Mouse (Mus musculus): ENCODE measurements around the gene Rbm6.

The Rbm6 gene

DNA sequence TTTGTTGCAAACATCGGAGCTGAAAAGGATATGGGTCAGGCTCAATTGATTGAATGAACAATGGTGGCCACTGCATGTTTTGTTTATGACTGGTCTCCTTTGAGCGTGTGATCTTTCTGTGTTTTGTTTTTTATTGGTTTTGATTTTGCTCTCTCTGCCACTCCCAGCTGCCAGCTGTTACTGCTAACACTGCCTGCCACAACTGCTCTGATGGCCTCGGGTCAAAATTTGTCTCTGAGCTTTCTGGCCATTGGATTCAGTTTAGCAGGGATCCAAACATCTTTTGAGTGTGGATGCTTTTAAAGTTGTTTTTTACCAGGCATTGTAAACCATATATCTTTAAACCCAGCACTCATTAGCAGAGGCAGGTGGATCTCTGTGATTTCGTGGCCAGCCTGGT lies 7.4 kb upstream of the Rbm6 start:
- DNase-seq (ENCODE audit: low read depth, low spot score): no peak

DNA sequence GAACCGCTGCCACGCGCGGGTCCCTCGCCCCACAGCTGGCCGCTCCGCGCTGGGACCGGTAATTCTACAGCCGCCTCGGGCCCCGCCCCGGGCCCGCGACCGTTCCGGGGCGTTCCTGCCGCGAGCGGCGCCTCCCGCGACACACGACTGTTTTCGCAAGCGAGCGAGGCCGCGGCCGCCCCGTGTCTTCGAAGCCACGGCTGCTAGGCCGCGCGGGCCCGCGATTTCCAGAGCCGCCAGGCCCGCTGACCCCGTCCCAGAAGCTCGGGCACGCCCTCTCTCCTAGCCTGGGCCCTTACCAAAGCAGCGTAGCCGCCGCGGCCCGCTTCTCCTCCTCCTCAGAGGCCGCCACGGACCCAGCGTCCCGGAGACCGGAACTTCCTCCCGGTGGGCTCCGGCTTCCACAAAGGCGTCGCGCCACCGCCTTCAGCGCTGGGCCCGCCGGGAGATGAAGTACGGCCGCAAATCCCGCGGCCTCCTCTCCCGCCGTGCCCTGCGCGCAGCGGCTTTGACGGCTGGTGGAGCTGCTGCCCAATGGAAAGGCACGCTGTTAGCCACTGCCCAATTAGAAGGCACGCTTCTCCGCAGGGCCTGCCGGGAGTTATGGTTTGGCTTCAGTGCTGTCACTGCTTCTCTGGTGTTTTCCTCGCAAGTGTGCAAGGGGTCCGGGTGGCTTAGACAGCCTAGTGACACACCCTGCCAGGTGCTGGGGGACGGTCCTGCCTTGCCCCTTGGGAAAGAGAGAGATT lies 513 bp downstream of the Rbm6 start:
- DNase-seq (ENCODE audit: low read depth, low spot score): peak; percentile 85

DNA sequence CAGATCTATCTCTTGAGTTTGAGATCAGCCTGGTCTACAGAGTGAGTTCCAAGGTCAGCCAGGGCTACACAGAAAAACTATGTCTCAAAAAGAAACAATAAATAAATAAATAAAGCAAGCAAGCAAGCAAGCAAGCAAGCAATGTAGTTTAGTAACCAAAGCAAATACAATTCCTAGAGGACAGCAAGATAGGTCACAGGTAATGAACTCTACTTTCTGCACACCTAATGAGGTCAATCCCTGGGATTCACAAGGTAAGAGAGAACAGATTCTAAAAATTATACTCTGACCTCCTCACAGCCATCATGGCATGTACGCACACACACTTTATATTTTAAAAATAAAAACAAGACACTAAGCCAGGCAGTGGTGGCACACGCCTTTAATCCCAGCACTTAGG lies 7.0 kb downstream of the Rbm6 start:
- no peak for DNase-seq (ENCODE audit: low read depth, low spot score)

DNA sequence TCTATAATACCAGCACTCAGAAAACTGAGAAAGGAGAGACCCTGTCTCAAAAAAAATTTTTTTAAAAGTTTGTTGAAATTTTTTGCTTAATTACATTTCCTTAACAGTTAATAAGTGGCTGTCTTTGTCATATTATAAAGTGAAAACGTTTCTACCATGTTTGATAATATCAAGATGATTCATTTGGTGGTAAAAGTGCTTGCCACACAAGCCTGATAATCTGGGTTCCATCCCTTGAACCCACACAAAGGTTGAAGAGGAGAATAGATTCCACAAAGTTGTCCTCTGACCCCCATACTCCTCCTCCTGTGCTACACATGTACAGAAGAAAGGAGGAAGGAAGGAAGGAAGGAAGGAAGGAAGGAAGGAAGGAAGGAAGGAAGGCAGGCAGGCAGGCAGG lies 8.5 kb downstream of the Rbm6 start:
- no peak for DNase-seq (ENCODE audit: low read depth, low spot score)

DNA sequence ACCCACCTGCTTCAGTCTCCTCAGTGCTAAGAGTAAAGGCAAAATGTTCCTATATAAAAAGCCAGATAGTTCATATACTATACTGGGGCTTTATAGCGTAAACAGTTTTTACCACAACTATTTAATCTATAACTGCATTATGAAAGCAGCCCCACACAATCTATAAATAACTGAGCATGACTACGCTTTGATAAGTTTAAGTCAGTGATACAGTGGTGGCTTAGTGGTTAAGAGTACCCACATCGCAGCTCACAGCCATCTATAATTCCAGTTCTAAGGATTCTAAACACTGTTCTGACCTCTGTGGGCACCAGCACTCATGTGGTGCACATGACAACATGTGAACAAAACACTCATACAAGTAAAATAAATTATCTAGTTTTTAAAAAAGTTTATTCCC lies 14.7 kb downstream of the Rbm6 start:
- no peak for DNase-seq (ENCODE audit: low read depth, low spot score)

DNA sequence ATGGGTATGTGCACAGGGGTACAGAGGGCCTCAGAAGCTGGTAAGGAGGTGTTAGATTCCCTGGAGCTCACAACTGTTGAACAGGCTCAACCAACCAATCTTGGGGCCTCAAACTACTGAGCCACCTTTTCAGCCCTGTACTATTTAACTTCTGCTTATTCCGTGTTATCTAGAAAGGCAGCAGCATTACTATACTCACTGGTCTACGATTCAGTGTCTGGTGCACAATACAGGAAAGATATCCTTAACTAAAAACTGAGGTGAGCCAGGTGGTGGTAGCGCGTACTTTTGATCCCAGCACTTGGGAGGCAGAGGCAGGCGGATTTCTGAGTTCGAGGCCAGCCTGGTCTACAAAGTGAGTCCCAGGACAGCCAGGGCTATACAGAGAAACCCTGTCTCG lies 24.1 kb downstream of the Rbm6 start:
- no peak for DNase-seq (ENCODE audit: low read depth, low spot score)

DNA sequence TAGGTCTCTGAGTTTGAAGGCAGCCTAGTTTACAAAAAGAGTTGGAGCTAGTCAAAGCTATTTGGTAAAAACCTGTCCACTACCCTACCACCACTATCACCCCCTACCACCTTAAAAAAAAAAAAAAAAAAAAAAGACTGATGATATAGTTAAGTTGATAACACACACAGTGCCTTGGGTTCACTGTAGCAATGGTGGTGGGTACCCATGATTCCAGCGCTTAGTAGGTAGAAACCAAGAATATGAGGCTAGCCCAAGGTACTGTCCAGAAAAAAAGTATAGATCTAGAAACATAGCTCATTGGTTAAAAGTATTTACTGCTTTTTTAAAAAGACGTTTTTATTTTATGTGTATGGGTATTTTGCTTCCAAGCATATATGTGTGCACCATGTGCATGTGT lies 30.3 kb downstream of the Rbm6 start:
- no peak for DNase-seq (ENCODE audit: low read depth, low spot score)

DNA sequence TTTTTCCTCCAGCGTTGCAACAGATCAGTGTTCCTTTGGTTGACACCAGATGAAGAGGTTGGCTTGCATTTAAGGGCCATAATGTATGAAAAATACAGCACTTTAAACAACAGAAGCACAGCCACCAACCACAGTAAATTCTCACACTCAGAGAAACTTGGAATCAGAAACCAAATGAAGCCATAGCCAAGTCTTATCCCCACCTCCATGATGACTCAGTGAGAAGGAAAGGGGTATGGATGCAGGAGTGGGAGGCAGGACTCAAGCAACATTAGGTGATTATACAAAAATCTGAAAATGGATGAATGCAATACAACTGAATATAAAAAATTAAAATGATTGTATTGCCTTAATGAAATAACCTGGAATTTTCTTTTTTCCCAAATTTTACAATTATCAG lies 34.2 kb downstream of the Rbm6 start:
- DNase-seq (ENCODE audit: low read depth, low spot score): no peak

DNA sequence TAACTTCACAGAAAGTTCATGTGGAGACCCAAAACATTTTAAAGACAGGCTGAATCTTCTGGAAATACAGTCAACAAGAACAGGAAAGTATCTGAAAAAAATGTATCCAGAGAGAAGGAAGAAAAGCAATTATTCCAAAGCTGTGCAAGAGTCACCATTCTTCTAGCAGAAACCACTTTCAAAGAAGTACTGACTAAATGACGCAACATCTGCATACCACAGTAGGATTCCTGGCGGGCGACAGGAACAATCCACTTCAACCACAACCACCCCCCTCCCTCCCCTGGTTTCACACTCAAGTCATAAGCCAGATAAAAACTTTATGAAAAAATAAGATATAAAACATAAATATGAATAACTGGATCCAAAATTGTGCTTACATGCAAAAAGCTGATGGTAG lies 39.2 kb downstream of the Rbm6 start:
- no peak for DNase-seq (ENCODE audit: low read depth, low spot score)

DNA sequence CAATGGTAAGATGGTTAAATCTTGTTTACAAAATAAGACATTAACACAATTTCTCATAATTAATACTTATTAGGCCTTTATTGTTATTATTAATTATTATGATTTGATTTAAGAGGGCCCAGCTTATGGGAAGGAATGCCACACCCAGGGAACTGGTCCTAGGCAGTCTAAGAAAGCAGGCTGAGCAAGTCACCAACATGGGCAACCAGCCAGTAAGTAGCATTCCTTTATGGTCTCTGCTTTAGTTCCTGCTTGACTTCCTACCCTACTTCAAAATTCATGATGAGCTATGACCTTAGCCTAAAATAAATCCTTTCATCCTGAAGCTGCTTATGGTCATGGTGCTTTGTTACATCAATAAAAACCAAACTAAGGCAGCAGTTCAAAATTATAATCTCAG lies 41.3 kb downstream of the Rbm6 start:
- no peak for DNase-seq (ENCODE audit: low read depth, low spot score)

DNA sequence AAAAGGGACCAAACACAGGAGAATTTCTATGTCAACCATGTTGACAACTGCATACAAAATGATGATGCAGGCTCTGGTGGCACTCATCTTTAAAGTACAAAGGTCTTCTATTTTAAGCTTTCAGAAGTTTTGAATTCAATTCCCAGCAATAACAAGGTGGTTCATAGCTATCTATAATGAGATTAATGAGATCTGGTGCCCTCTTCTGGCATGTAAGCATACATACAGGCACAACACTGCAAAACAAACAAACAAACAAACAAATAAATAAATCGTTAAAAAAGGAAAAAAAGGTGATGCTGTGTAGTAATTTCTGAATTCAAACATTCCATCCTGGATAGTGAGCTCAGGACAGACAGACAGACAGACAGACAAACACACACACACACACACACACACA lies 60.9 kb downstream of the Rbm6 start:
- no peak for DNase-seq (ENCODE audit: low read depth, low spot score)

DNA sequence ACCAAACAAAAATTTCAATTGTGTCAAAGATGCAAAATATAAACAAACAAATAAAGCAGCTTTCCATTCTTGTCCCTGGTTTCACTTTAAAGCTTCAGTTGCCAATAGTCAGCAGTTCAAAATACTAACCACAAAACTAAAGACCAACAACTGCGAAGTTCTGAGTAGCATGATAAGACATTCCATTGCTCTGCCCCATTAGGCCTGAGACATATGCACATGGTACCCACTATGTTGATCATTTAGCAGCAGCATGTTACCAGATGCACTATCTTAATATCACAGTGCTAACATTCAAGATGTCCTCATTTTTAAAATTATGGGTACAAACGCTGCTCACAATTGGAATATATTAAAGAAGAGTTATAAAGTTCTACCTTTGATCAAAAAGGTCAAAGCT lies 62.1 kb downstream of the Rbm6 start:
- no peak for DNase-seq (ENCODE audit: low read depth, low spot score)

DNA sequence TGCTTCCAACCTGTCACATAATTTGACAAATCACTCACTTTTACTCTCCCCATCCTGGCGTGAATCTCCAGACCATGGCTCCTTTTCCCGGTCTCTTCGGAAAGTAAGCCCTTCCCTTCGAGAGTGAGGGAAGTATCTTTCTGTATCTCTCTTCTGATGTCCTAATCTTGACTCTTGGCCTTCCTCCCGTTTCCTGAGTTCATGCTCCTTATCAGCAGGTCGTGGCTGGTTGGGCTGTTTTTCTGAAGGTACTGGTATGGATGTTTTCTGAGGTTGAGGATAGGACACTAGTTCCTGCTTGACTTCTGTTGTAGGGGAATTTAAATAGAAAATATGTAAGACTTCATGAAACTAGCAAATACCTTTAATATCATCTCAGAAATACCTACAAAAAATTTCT lies 81.3 kb downstream of the Rbm6 start:
- DNase-seq (ENCODE audit: low read depth, low spot score): no peak

DNA sequence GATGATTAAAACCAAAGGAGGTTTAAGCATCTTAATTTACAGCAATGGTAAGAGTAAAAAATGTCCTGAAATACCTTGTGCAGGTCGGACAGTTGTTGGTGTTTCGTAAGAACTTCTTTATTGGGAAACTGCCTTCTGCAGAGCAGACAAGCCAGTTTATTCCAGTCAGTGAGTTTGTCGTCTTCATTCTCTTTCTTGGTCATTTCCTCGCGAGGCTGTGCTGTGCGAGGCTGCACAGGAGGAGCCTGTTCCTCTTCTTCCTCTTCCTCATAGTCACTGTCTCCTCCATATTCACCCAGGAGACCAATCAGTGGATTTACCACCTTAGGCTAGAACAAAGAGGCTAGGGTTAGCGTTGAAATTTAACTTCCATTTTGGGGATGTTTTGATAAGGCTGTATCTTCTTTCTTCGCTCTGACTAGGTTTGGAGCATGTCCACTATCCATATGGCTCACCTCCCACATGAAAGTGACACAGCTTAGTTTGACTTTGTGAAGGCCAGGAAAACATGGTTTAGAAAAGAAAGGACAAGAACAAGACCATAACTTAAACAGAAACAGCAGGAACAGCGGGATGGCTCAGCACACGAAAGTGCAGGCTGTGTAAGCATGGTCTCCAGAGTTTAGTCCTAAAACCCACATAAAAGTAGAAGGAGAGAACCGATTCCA lies 90.4 kb downstream of the Rbm6 start:
- no peak for DNase-seq (ENCODE audit: low read depth, low spot score)

DNA sequence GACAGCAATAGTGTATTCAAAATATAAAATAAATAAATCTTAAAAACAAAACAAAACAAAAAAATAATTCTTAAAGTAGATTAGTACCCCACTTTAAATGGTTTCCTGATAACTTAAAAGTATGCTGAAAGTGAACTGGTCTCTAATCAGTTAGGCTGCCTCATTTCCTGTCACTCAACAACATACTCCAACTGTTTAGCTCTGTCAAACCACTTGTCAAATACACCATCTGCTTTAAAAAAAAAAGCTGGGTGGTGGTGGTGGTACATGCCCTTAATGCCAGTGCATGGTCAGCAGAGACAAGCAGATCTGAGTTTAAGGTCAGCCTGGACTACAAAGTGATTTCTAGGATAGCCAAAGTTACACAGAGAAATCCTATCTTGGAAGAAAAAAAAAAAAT lies 96.2 kb downstream of the Rbm6 start:
- no peak for DNase-seq (ENCODE audit: low read depth, low spot score)

DNA sequence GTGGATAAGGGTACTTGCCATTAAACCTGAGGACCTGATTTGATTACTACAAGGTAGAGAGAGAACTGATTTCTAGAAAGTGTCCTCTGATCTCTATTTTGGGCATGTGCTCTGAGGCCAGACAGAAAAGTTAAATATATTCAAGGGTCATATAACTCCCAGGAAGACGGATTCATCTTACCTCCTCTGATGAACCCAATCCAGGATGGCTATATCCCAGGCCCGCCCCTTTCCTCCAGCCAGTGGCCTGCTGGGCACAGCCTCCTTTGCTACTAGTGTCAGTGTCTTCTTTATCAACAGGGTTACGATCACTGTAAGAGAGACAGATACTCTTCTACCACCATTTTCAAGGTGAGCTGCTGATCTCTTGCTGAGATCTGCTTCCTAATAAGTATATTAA lies 98.6 kb downstream of the Rbm6 start:
- no peak for DNase-seq (ENCODE audit: low read depth, low spot score)

DNA sequence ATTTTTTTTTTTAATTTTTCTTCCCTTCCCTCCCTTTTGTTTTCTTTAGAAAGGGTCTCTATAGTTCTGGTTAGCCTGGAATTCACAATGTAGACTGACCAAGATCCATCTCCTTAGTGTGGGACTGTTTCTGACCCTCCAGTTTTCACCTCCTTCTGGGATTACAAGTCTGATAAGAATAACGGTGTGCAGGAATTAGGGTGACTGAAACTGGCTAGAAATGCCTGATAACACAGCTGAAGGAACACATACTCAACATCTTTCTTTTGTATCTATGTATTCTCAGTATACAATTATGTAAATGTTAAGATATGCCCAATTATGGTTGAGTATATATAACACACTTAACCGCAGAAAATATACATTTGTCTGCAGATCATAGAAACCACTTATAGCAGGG lies 101.3 kb downstream of the Rbm6 start:
- DNase-seq (ENCODE audit: low read depth, low spot score): no peak

DNA sequence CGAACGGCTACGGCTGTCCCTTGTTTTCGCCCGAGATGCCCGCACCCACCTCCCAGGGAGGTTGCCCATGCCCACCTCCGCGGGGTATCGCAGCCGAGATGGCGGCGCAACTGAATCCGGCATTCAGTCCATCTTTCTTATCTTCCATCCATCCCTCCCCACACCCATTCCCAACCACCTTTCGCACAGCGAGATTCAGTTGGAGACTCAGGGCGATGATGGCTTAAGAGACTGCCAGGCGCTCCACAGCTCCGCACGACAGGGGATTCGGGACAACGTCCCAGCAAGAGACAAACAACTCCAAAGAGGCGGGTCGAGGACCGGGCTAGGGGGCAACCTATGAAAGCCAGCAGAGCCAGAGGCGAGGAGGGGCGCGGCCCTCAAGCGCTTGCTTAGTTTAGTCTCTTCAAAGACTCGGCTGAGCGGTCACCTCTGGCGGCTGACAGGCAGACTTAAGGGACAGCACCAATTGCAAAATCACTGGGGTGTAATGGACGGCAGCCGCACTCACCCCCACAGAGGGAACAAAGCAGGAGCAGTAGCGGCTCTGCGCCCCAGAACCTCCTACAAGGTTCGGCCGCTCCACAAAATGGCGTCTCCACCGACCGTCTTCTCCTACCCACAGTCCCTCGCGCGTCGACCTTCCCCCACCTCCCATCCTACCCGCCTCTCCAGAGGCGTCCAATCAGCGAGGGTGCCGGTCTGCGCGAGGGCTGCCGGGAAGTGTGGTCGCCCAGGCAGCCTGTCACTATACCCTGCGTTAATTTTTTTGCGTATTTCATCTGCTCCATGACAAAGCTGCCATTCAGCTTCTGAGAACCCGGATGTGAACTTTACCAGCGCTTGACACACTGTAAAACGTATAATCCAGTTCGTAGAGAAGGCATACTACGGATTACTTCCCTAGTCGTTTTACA lies 102.4 kb downstream of the Rbm6 start, which contains the start of gene Rbm5:
Gene Rbm5, minus strand, starts transcription at position 623 of the 917 bp plus-strand sequence.
- peak; percentile 75 for DNase-seq (ENCODE audit: low read depth, low spot score)

DNA sequence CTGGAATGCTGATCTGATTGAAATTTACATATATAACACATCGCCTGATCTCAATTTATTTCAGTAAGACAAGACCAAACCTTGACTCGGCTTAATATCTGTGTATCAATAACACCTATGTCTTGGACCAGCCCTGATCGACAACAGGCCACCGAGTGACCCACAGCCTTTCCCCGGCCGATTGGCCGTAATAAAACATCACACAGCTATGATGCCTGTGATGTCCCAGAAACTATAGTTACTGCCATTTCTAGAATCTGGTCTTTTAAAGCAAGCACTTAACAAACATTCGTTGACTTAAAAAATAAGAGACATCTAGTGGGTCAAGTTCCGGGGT lies 103.0 kb downstream of the Rbm6 start:
- no peak for DNase-seq (ENCODE audit: low read depth, low spot score)

DNA sequence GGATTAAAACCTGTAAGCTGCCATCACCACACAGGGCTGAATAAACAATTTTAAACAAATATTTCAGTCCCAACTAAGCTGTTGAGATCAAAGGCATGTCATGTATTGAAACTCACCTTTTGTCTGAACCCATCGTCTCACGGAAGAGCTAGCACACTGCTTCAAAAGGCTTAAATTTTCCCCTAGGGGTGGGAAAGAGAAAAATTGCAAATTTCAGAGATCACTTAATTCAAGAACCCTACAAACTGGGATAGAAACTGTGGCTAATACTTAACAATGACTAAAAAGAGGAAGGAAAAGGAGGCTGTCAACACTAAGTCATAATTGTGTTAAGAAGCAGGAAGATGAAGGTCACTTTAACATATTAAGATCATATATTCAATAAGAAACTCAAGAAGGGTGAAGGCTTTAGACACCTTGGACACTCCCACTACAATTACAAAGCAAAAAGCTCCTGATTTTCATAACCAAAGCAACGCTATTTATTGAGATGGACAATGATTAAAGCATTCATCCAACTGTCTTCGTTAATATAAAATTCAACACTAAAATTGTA lies 103.5 kb downstream of the Rbm6 start:
- no peak for DNase-seq (ENCODE audit: low read depth, low spot score)

DNA sequence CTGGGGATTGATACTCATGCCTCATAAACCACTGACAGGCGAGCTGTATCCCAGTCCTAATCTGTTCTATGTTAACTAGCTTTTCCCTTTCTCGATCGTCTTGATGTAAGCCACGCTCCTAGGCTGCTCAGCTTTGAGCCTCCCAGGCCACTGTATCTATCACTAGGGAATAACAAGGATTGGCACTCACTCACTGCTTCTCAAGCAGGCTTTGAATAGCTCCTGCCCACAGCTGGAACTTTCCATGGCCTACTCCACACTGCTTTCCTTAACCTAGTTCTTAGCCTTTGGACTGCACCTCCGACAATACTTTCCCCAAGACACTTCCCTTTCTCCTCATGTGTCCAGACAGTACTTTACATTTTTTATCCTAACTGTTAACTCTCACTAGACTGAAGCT lies 104.2 kb downstream of the Rbm6 start:
- no peak for DNase-seq (ENCODE audit: low read depth, low spot score)

DNA sequence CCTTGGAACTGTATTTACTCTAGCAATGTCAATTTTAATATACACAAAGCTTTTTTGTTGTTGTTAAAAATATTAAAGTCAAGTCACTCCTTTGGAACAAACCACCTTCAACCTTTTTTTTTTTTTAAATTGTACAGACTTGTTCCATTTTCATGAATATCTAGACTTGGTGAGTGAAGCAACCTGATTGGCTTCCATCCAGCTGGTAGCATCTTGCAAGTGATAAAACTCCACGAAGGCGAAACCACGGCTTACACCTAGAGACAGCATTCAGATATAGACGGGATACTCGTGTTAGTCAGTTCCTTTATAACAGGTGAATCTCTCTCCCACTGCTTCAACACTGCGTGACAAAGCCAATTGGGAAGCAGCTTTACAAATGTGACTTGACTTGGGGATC lies 113.4 kb downstream of the Rbm6 start:
- no peak for DNase-seq (ENCODE audit: low read depth, low spot score)
